Mouse (Mus musculus): Measurements from ENCODE around the gene Slc26a8.

Gene Slc26a8

DNA sequence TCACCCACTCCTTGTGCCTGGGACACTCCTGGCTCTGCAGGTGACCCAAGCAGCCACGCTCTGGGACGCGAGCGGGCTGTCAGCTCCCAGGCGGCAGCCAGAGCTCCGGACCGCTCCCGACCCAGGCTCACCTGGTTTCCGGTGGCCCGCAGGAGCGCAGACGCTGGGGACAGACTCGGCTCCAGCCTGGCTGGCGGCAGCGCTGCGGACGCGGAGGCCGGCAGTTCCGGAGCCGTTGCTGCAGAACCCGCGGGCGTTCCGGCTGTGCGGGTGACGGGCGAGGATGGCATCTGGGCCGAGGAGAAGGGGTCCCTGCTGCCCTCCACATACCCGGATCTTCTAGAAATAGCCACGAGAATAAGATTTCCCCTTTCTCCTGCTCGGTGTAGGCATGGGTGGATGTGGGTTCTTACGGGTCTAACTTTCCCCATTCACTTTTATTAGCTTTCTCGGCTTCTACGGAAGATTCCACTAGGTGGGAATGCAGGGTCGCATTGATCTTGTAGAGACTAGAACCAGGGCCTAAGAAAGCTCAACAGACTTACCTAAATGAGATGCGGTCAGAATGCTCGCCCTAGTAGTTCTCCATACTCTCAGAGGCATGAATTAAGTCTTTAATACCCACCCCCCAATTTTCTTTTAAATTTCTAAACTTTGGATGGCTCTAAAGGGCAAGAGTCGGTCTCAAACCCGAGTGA, at the start of gene Slc26a8:
Slc26a8 (minus strand) TSS at position 648 of the 698 bp plus-strand sequence.
- peak; percentile 38 for DNase-seq

DNA sequence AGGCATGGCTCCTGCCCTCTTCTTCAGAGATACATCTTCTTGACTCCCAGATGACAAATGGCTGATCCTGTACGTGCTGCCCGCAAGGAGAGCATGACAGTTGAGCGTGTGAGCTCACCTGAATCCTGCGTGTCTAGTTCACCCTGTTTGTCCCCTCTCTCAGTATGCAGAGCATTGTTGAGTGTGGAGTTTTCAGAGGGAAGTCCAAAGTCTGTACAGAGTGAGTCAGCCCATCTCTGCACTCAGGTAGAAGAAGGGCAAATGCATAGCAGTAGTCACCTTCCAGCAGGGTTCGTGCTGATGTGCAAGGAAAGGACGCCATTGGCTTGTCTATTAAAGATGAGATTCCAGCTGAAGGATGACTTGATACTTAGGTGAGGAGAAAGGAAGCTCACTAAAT, 49.2 kb upstream of the Slc26a8 start:
- no peak for DNase-seq

DNA sequence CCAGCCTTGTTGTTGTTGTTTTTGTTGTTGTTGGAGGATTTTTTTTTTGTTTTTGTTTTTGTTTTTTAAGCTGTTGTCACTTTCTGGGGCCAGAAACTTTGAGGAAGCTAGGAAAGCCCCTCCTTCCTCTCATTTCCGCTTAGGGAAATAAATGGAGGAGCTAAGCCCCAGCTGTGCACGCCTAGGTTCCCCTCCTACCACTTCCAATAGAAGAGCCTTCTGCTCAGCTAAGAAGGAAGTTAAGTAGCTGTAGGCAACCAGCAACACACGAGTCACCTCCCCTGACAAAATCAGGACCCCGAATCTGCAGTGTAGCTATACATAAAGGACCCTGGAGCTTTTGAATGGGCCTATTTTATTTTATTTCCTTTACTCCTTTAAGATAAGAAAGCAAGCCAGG, 47.9 kb upstream of the Slc26a8 start:
- DNase-seq: no peak

DNA sequence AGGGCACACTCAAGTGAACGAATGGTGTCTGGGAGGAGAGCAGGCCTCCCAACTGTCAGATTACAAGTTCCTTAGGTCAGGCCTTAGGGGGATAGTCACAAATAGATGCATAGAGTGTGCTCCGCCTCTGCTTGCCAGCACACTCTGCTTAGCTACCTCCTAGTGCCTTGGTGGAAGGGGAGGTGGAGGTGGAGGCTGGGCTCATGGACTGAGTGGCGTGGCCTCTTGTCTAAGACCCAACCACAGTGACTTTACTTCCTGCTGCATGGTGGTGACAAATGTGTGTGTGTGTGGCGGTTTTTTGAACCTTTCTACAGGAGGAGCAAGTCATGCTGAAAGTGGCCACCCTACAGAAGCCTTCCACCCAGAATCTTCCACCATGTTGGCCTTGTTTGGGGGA, 46.5 kb upstream of the Slc26a8 start:
- no peak for DNase-seq

DNA sequence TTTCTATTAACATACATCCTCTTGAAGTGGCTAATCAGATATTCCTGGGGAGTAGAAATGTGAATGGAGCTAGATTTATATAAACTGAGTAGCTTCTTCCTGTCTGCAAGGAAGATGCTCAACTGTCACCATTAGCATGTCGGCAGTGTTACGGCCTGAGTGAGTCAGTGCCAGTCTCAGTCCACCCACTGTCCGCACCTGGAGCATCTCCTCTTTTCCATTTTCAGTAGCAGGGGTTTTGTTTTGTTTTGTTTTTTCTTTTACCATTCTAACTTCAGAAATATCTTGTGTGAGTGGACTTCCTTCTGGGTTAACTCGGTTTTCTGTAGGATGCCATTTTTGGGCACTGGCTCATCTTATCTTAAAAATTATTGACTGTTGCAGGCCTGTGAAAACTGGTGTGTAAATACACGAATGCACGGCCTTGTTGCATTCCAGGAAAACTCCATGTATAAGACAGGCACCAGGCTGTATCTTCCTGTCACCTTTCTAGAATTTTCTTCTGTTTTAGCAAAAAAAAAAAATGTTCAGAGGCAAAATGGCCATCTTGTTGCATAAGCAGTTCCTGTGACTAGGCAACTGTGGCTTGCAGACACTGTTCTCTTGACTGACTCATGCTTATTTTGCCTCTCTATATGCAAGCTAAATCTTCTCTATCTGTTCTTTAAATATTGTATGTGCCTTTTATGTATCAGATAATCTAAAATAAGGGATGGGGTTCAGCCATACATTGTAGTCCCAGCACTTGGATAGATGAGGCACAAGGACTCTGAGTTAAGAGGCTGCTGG, 45.5 kb upstream of the Slc26a8 start:
- DNase-seq: no peak

DNA sequence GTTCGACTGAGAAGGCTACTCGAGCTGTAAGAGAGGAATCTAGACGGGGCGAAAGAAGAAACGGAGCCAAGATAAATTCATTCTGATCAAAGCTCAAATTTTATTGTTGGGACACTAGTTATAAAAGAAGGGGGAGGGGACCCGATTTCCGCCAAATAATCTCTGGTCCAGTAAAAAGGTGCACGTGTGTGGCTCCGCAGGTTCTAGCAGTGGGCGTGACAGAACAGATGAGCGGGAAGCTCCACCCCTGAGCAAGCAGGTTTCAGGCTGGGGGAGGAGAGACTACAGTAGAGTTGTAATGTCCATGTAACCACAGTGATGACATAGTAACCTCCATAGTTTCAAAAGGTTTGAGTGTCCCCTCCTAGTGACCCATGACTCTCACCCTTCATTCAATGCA, 37.5 kb upstream of the Slc26a8 start:
- peak; percentile 30 for DNase-seq

DNA sequence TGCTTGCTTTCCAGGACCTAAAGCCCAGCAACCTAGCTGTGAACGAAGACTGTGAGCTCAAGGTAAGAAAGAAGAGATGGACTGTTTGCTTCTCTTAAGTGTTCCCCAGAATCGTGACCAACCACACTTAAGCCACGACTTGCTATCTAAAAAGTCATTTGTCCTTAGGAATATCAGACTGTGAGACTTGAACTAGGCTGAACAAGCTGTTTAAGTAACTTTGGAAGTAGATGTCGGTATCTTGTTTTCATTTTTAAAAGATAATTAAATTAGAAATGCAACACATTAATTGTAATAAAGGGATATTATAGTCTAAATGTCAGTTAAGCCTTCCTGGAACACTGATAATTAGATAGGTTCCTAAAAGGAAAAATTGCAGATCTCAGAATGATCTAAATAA, 35.8 kb upstream of the Slc26a8 start, which contains the start of gene AC170998.1:
AC170998.1 (plus strand) TSS at position 301 of the 400 bp plus-strand sequence.
- DNase-seq: no peak

DNA sequence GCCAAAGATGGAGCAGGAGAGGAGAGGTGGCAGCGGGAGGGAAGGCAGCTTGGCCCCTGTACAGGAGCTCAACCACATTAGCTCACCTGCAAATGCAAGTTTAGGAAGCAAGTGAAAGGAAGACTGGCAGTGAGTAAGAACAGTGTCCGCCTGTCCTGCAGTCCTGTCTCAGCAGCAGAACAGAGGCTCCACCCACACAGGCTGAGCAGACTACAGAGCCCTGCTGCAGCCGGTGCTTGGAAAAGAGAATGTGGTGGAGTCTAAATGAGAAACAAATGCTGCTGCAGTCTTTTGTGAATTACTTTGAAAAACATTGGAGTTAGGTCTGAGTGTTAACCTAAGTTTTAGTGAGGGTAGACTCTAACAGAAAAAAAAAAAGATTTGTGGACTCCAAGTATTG, 27.5 kb upstream of the Slc26a8 start:
- no peak for DNase-seq

DNA sequence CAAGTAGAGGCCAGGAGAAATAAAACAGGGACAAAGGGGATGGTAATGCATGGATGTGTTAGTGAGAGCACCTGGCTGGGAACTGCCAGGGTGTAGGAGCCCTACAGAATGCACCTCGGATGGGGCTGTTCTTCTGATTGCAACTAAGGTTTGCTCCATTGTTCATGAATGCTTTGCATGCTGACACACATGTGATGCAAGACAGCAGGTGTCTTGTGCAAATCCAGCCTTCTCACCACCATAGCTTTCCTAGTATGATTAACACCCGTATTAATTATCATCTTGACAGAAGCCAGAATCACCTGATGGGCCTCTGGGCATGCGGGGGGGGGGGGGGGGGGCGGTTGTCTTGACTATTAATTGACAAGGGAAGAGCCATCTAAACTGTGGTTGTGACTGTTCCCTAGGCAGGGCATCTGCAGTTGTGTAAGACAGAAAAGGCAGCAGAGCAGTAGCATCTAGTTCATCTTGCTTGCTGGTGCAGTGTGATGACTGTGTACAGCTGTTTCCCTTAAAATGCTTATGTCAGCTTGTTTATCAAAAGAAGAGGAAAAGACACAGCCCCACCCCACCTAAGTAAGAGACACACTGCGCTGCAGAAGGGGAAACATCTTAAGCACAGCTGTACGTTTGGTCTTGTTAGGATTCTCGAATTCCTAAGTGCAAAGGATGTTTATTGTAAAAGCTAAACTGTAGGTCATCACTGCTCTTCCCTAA, 26.0 kb upstream of the Slc26a8 start:
- DNase-seq: no peak

DNA sequence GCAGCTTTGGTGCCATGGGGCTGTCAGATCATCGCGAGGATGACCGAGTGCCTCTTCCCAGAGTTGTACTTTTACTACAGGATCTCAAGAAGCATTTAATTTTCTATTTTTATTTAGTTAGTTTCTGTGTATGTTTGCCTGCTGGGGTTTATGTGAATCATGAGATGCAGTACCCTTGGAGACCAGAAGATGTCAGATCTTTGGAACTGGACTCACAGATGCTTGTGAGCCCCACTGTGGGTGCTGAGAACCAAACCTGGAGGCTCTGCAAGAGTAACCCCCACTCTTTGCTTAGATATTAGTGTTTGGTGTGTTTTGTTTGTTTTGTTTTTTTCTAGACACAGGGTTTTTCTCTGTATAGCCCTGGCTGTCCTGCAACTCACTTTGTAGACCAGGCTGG, 24.0 kb upstream of the Slc26a8 start:
- DNase-seq: no peak

DNA sequence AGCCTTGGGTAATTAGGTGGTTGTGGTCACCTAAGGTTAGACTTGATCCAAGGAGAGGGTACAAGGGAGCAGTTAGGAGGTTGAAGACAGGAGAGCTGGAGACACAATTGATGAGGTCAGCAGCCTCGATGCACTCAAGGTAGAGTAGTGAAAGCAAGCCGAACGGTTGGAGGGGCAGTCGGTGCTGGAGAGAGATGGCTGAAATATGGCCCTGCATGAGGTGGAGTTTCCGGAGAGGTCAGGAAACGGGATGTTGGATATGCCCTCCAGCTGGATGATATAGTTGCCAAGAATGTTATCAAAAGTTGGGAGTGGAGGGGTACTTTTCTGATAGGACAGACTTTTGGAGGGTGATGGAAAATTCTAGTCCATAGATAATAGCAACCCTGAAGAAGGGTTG, 22.3 kb upstream of the Slc26a8 start:
- DNase-seq: no peak

DNA sequence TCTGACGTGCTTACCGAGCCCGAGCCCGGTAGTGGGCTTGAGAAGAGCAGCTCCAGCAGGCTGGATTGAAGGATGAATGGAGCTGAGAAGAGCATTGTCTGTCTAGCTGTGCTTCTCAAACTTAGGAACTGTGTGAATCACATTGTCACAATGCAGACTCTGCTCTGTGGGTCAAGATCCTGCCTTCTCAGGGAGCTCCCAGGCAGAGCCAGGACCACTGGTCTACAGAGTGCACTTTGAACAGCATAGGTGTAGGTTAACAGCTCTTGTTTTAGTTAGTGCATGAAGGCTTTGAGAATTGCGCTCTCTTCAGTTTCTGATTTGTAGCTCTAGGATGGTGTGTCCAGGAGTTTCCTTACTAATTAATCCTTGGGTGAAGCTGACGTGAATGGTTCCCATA, 21.2 kb upstream of the Slc26a8 start:
- DNase-seq: peak; percentile 63

DNA sequence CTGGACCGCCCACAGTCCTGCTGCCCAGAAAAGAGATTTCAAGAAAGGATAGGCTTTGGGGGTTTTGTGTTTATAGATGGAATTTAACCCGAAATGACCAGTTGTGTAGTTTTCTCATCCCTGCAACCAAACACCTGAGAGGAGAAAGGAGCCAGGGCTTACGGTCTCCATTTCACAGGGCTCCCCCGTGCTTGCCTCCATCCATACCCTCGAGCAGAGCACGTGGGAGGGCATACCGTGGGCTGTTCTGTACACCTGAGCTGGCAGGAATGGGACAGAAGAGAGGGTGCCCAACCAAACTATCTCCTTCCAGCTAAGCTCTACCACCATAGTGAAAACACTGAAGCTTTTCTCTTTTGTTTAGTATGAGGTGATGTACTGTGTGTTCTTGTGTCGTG, 20.3 kb upstream of the Slc26a8 start:
- no peak for DNase-seq

DNA sequence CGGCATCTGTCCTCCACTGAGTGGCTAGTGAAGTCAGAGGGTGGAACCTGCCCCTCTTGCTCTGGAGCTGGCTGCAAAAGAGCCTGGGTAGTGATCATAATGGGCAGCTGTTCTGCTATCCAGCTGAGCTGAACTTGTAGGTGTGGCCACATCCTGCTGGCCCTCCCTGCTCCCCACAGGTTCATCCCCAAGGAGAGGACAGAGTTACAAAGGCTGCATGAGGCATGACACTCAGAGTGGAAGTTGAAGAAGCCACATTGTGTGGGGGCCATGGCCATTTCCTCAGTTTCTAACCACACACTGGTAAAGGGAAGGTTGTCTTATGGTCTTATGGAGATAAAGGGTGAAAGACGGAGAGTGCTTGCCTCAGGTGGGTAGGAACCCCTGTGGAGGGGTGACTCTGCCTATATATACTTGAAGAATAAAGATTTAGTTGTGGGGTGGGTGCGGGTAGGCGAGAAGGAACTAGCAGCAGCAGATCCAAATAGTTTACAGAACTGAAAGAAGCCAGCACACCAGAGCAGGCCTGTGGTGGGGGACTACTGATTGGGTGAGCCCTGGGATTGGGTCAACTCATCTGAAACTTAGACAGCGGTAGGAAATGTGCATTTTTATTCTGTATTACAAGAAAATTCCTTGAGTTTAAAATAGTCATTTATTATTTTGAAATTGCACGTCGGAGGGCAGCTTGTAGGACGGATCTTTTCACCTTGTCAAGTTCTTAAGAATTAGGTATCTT, 19.7 kb upstream of the Slc26a8 start:
- no peak for DNase-seq

DNA sequence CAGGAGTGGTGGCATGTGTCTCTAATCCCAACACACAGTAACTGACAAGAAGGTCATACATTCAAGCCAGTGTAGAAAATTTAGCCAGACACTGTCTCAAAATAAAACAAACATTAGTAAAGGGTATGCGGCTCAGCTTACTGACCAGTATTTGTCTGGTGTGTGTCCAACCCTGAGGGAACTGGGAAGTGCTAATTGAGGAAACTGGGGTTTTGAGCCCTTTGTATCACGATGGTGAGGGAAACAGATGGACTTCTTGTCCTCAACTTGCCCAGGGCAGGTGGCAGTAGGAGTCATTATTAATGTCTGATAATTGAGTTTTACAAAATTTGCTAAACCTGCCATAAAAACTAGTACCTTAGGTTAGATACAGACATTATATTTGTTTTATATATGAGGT, 19.0 kb upstream of the Slc26a8 start:
- no peak for DNase-seq

DNA sequence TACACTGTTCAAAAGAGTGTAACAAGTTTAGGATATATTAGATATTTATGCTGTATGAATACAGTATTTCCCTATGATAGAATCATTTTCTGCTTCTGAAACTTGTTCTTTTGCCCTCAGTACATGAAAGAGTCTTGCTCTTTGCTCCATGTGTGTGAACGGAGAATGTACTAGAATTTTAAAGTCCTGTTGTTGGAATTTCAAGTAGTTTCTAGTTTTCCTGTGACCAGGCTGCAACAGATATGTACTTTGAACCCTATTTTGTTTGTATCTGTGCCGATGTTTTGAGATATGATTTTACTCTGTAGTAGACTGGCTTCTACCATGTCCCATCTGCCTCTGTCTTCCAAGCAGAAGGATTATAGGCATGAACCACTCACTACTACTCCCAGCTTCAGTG, 17.8 kb upstream of the Slc26a8 start:
- no peak for DNase-seq

DNA sequence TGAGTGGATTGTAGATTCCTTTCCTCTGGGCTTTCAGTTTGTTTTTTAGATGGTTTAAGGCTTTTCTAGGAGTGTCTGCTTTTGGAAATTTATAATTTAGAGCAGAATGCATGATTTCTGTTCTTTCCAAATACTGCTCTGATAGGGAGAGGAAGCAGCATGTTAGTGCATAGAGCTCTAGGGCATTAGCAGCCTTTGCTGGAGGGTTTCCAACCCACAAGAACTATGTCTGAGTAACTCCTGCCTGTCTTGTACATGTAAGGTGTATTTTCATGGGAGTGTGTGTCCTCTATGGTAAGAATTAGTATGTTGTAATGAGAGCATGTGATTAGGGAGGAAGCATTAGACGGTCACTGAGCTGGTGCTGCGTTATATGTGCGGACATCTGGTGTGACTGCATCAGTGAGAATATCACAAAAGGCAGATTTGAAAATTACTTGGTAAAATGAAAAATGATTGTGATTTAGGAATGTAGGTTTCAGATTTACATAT, 17.1 kb upstream of the Slc26a8 start:
- no peak for DNase-seq

DNA sequence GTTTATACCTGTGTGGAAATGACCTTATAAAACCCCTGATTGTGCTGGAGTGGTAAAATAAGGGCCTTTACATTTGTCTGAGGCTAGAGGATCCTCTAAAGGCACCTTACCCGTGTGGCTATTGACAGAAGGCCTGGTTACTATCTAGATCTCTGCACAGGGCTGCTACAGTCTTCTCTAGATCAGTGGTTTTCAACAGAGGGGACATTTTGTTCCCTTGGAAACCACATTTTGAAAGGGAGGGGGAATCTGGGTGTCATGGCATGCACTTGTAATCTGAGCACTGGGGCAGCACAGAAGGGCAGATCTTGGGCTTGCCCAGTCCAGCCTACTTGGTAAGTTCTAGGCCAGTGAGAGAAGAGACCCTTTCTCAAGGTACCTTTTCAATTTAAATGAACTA, 16.7 kb upstream of the Slc26a8 start:
- no peak for DNase-seq

DNA sequence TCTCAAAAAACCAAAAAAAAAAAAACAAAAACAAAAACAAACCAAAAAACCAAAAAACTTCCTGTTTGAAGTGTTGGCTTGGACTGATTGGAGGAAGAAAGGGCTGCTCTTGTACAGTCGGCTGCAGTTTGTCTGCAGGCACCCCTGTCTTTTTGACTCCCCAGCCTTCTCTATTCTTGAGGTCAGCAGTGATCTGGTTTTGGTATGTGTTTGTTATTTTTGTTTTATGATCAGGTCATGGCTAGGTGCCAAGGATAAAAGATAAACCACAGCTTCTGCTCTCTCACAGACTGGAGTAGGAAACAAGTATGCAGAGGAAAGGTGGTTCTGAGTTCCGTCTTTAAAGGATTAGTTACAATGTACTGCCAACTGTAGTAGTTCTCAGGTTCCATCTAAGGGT, 12.6 kb upstream of the Slc26a8 start:
- DNase-seq: no peak

DNA sequence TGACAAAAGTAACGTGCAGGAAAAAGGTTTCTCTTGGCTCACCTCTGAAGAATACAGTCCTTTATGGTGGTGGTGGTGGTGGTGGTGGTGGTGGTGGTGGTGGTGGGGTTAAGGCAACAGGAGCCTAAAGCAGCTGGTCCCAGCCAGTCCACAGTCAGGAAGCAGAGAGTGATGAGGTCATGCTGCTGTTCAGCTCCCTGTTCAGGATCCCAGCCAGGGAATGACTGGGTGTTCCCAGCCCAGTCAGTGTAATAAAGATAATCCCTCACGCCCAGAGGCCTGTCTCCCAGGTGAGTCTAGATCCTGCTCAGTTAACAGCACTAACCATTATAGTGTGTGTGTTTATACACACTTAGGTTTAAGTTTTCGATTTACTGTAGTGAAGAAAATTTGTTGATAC, 11.7 kb upstream of the Slc26a8 start:
- no peak for DNase-seq

DNA sequence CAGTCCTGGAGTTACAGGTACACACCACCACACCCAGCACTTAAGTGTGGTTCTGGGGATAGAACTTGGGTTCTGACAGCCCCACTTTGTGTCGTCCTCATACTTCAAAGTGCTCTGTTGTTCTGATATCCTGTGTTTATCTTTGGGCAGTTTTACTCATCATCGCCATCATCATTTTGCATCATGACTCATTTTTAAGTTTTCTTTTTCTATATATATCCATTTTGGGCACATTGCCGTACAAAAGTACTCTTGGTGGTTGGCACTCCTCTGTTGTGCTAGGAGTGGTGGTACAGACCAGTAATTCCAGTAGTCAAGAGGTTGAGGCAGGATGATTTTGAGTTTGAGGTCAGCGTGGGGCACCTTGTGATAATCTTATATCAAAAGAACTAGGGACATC, 11.1 kb upstream of the Slc26a8 start:
- DNase-seq: no peak

DNA sequence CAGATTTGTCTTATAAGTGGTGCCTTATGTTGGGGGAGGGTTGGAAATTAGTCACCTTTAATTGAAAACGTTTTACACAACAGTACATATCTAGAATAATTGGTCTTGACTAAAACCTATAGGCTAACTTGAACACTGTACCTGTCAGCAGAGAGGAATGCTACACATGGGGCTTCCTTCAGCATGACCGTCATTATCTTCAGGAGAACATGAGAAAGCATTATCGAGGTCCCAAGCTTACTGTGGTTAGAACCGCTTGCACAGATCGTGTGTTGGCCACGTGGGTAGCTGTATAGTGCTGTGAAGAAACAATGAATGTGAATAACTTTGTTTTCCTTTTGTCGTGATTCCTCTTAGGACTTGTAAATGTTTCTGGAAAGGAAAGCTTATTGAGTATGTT, 9.8 kb upstream of the Slc26a8 start:
- DNase-seq: no peak

DNA sequence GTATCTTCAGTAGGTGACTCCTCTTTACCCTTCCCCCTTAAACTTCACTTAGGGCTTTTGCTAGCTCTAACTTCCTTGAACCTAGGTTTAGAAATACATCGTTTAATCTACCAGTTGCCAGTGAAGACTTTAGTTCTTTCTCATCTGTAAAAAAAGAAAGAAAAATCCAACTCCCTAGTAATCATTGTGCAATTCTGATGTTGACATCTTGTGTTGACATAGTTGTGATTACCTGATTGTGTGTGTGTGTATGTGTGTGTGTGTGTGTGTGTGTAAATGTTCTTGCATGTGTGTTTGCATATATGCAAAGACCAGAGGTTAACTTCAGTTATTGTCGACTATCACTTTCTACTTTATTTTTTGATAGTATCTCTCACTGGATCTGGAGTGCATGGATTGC, 8.6 kb upstream of the Slc26a8 start:
- DNase-seq: no peak

All from kidney, adult 11 months (tissue).